Mouse (Mus musculus): ENCODE measurements around the gene Fgfr2. TPM values are rescaled to one million over a fixed set of nuclear protein-coding genes. Genes with fewer than 3 reads are reported as not detected.

Gene Fgfr2
- polyA plus RNA-seq, 1 experiment from 2014 or later = 93.6 TPM

DNA sequence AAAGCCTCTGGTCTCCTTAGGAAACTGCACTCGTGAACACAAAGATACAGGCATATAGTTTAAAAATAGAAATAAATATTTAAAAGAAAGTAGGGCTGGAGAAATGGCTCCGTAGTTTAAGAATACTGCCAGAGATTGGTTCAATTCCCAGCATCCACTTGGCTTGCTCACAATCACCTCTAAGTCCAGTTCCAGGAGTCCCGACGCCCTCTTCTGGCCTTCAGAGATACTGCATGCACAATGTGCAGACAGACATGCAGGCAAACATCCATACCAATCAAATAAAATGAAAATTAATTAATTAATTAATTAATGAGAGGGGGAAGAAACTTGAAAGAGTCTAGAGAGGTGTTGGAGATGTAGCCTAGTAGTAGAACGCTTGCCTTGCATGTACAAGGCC, 2856.1 kb downstream of the Fgfr2 start:
- 33% methylated on average over 5 of the region's 5 CpGs for WGBS
- Histone ChIP-seq H3K9me3 (ENCODE audit: control insufficient read depth, low read length) (no peaks in the 10 kb centered on the region), H3K27me3 (ENCODE audit: control insufficient read depth, insufficient read depth, low read length) (peaks cover 6% of the 10 kb centered on the region), H3K36me3 (ENCODE audit: control insufficient read depth, insufficient read depth, low read length) (no peaks in the 10 kb centered on the region), H3K4me2 (ENCODE audit: low read depth, low read length, severe bottlenecking) (no peak overlapping the region), H3K27ac (ENCODE audit: low read depth, low read length) (no peak overlapping the region), H3K4me3 (ENCODE audit: low read depth, low read length) (no peak overlapping the region), H3K9ac (ENCODE audit: low read length) (no peak overlapping the region), H3K4me1 (replicated peaks; ENCODE audit: control insufficient read depth, insufficient read depth, low read length) (peaks cover 41% of the 10 kb centered on the region)
- DNase-seq (ENCODE audit: low spot score) (peak; percentile 69), ATAC-seq (replicated peaks; ENCODE audit: low FRiP score) (no peak)

- peak; percentile 70 for ATAC-seq (replicated peaks; ENCODE audit: low FRiP score)
- peaks cover 51% of the 10 kb centered on the region for H3K4me1 ChIP-seq (replicated peaks; ENCODE audit: control insufficient read depth, insufficient read depth, low read length)
- under 1% methylated on average over 52 of the region's 52 CpGs for WGBS
Measured at GRCm38 (mm10) chr7:130266166-130266490, 2857.0 kb downstream of the Fgfr2 start.

DNA sequence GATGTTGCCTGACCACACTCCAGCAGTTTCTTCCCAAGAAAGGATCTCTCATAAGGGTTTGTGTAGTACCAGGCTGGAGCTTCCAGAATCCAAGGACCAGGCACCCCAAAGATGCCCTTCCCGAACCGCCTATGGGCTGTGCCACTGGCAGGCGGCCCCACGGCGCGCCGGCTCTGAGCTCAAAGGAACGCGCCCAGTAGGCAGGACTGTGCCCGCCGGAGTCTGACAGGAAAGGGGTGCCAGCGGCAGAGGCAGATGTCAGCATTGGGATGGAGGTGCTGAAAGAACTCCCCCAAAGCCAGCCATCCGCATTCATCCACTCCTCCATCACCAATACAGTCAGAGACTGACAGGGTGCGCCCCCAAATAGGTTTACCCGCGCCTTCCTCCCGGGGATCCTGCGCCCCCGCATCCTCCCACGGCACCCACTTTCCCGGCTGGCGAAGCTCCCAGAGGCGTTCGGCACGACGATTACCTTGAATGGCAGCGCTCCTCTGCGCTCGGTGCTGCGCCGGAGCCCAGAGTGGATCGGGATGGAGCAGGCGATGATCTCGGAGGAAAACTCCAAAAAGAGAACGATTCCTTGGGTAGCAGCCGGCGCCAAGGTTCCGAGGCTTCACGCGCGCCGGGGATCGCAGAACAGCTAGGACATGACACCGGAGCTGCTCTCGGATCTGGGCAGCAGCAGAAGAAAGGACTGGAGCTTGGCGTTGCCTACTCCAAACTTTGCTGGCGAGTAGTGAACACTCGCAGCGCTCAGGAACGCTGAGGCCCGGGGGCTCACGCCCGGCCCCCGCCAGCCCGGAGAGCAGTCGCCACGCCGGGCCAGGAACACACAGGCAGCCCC, 2857.6 kb downstream of the Fgfr2 start:
- Histone ChIP-seq H3K4me1 (replicated peaks; ENCODE audit: control insufficient read depth, insufficient read depth, low read length) (peaks cover 53% of the 10 kb centered on the region), H3K27me3 (ENCODE audit: control insufficient read depth, insufficient read depth, low read length) (peaks cover 11% of the 10 kb centered on the region), H3K27ac (ENCODE audit: low read depth, low read length) (peak overlapping the region; percentile 88), H3K4me3 (ENCODE audit: low read depth, low read length) (peak overlapping the region; percentile 54), H3K36me3 (ENCODE audit: control insufficient read depth, insufficient read depth, low read length) (no peaks in the 10 kb centered on the region; the same call in 1 of the 2 replicates), H3K4me2 (ENCODE audit: low read depth, low read length, severe bottlenecking) (peak overlapping the region; percentile 57), H3K9ac (ENCODE audit: low read length) (peak overlapping the region; percentile 91), H3K9me3 (ENCODE audit: control insufficient read depth, low read length) (no peaks in the 10 kb centered on the region)
- DNase-seq (ENCODE audit: low spot score) = peak; percentile 69
- peak; percentile 11; the same call in 1 of the 2 replicates for ATAC-seq (replicated peaks; ENCODE audit: low FRiP score)
- under 1% methylated on average over 58 of the region's 58 CpGs for WGBS

More at GRCm38 (mm10) chr7:130266166-130266490, 2857.0 kb downstream of the Fgfr2 start:
- DNase-seq (ENCODE audit: low spot score) = peak; percentile 94
- Histone ChIP-seq H3K27me3 (ENCODE audit: control insufficient read depth, insufficient read depth, low read length) (peaks cover 5% of the 10 kb centered on the region), H3K9ac (ENCODE audit: low read length) (peak overlapping the region; percentile 91), H3K4me2 (ENCODE audit: low read depth, low read length, severe bottlenecking) (peak overlapping the region; percentile 57), H3K4me3 (ENCODE audit: low read depth, low read length) (peak overlapping the region; percentile 54), H3K36me3 (ENCODE audit: control insufficient read depth, insufficient read depth, low read length) (no peaks in the 10 kb centered on the region; the same call in 1 of the 2 replicates), H3K9me3 (ENCODE audit: control insufficient read depth, low read length) (no peaks in the 10 kb centered on the region), H3K27ac (ENCODE audit: low read depth, low read length) (peak overlapping the region; percentile 88)

DNA sequence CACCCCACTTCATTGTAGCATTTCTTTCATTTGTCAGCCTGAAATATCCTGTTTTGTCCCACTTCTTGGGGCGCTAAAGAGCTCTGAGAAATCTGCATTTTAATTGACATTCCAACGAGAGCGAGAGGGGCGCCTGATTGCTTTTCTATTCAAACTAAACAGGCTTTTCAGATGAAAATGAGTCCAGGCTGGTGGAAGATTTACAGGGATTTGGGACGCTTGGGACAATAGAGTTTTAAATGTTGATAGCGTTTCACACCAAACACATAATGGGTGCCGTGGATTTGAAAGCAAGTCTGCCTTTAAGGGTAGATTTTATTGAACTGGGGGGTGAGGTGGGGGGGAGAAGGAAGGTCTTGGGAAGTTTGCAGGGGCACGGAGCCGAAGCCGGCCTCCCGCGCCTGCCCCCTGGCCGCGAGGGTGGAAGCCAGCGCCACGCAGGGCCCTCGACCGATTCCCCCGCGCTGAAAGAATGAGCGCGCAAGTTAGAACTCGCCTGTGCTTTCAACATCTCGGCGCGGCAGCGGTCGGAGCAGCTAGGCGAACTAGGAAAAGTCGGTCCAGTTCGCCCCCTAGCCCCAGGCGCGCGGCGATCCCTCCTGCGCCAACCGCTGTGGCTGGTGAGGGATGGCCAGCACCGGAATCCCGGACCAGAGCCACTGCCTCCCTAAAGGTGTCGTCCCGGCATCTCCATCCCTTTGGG, 2858.4 kb downstream of the Fgfr2 start:
- ATAC-seq (replicated peaks; ENCODE audit: low FRiP score) (peak; percentile 19), DNase-seq (ENCODE audit: low spot score) (peak; percentile 86)
- Histone ChIP-seq H3K36me3 (ENCODE audit: control insufficient read depth, insufficient read depth, low read length) (no peaks in the 10 kb centered on the region; the same call in 1 of the 2 replicates), H3K4me2 (ENCODE audit: low read depth, low read length, severe bottlenecking) (peak overlapping the region; percentile 57), H3K9ac (ENCODE audit: low read length) (peak overlapping the region; percentile 91), H3K4me1 (replicated peaks; ENCODE audit: control insufficient read depth, insufficient read depth, low read length) (peaks cover 58% of the 10 kb centered on the region), H3K27ac (ENCODE audit: low read depth, low read length) (peak overlapping the region; percentile 88), H3K9me3 (ENCODE audit: control insufficient read depth, low read length) (no peaks in the 10 kb centered on the region), H3K4me3 (ENCODE audit: low read depth, low read length) (peak overlapping the region; percentile 54), H3K27me3 (ENCODE audit: control insufficient read depth, insufficient read depth, low read length) (peaks cover 17% of the 10 kb centered on the region)
- WGBS = under 1% methylated on average over 41 of the region's 41 CpGs

DNA sequence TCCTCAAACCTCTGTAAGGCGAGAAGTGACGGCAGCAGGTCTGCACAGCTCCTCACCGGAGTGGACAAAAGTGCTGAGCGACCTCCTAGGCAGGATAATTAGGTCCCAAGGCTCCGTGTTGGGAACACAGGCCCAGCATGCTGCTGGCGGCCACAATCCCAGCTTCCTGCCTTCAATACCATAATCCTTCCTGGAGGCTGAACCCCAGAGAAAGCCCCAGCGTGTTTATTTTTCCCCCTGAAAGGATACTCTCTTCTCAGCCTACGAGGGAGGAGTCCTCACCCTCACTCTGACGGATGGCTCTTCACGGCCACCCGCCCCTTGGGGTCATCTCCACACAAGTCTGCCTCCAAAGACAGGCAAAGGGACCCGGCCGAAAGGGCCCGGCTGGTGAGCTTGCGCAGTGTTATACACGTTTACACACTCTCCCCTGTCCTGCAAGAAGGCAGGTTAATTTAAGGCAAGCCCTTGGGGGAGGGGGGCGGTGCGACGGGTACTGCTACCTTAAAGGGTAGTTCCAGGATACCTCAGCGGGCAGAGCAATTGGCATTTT, 2859.3 kb downstream of the Fgfr2 start:
- Histone ChIP-seq H3K27me3 (ENCODE audit: control insufficient read depth, insufficient read depth, low read length) (peaks cover 20% of the 10 kb centered on the region), H3K4me3 (ENCODE audit: low read depth, low read length) (peak overlapping the region; percentile 54), H3K36me3 (ENCODE audit: control insufficient read depth, insufficient read depth, low read length) (no peaks in the 10 kb centered on the region; the same call in 1 of the 2 replicates), H3K4me2 (ENCODE audit: low read depth, low read length, severe bottlenecking) (peak overlapping the region; percentile 57), H3K4me1 (replicated peaks; ENCODE audit: control insufficient read depth, insufficient read depth, low read length) (peaks cover 61% of the 10 kb centered on the region), H3K27ac (ENCODE audit: low read depth, low read length) (peak overlapping the region; percentile 88), H3K9me3 (ENCODE audit: control insufficient read depth, low read length) (no peaks in the 10 kb centered on the region), H3K9ac (ENCODE audit: low read length) (peak overlapping the region; percentile 91)
- peak; percentile 16 for ATAC-seq (replicated peaks; ENCODE audit: low FRiP score)
- WGBS = under 1% methylated on average over 20 of the region's 20 CpGs
- peak; percentile 78 for DNase-seq (ENCODE audit: low spot score)

GRCm38 (mm10) chr7:130263233-130263594, 2859.9 kb downstream of the Fgfr2 start:
- H3K9ac ChIP-seq (ENCODE audit: low read length) = peak overlapping the region; percentile 91
- no peaks in the 10 kb centered on the region for H3K9me3 ChIP-seq (ENCODE audit: control insufficient read depth, low read length)
- peak overlapping the region; percentile 88; the same call in 1 of the 2 replicates for H3K27ac ChIP-seq (ENCODE audit: low read depth, low read length)
- 15% methylated on average over 4 of the region's 4 CpGs for WGBS
- peak overlapping the region; percentile 57 for H3K4me2 ChIP-seq (ENCODE audit: low read depth, low read length, severe bottlenecking)
- DNase-seq (ENCODE audit: low spot score) = no peak
- H3K27me3 ChIP-seq (ENCODE audit: control insufficient read depth, insufficient read depth, low read length) = peaks cover 20% of the 10 kb centered on the region
- no peaks in the 10 kb centered on the region; the same call in 1 of the 2 replicates for H3K36me3 ChIP-seq (ENCODE audit: control insufficient read depth, insufficient read depth, low read length)
- no peak for ATAC-seq (replicated peaks; ENCODE audit: low FRiP score)
- H3K4me3 ChIP-seq (ENCODE audit: low read depth, low read length) = peak overlapping the region; percentile 54
- peaks cover 59% of the 10 kb centered on the region for H3K4me1 ChIP-seq (replicated peaks; ENCODE audit: control insufficient read depth, insufficient read depth, low read length)

- Histone ChIP-seq H3K27me3 (ENCODE audit: control insufficient read depth, insufficient read depth, low read length) (peaks cover 20% of the 10 kb centered on the region), H3K4me1 (replicated peaks; ENCODE audit: control insufficient read depth, insufficient read depth, low read length) (peaks cover 53% of the 10 kb centered on the region)
Measured at GRCm38 (mm10) chr7:130262528-130263232, 2860.5 kb downstream of the Fgfr2 start.

More at GRCm38 (mm10) chr7:130262528-130263232, 2860.5 kb downstream of the Fgfr2 start:
- no peak for DNase-seq (ENCODE audit: low spot score)
- Histone ChIP-seq H3K4me2 (ENCODE audit: low read depth, low read length, severe bottlenecking) (peak overlapping the region; percentile 57), H3K9me3 (ENCODE audit: control insufficient read depth, low read length) (no peaks in the 10 kb centered on the region), H3K36me3 (ENCODE audit: control insufficient read depth, insufficient read depth, low read length) (no peaks in the 10 kb centered on the region; the same call in 1 of the 2 replicates), H3K9ac (ENCODE audit: low read length) (peak overlapping the region; percentile 91), H3K4me3 (ENCODE audit: low read depth, low read length) (peak overlapping the region; percentile 54), H3K27ac (ENCODE audit: low read depth, low read length) (no peak overlapping the region)
- ATAC-seq (replicated peaks; ENCODE audit: low FRiP score) = no peak
- WGBS = 13% methylated on average over 17 of the region's 17 CpGs
